Comparison of ENCODE assay signal across 11 mouse cellular contexts in the genomic region with DNA sequence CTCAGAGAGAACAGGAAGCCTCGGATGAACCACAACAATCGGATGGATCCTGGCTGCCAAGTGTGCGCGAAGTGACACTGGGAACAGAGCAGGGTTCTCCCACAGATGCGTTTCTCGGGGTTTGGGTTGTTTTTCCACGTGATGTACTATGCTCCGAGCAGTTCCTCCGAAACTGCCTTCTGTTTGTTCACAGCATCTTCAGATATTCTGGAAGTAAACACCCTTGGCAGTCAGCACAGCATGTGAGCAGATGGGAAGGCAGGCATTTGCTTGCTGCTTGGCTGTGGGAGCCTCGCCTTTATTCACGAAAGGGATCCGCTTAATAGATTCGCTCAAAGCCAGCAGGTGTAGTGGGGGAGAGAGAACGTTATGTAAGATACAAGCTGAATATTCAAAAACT. TPM values are rescaled to one million over a fixed set of nuclear protein-coding genes. Genes with fewer than 3 reads are reported as not detected.
DNase-seq lines count a peak whose midpoint lies in the region; ATAC-seq and TF ChIP-seq lines count a peak whose summit lies in the region.
"Had no signal": no experiment of that assay in that cellular context is flagged by ENCODE, and none has a peak within 500 bp of the region (broad histone marks: within the 10 kb centered on the region; RNA-seq: fewer than 3 reads in every experiment).

No protein-coding gene starts in this region.

- H3K27me3 ChIP-seq in midbrain, embryonic 14.5 days (ENCODE audit: control insufficient read depth, insufficient read depth, low read length), result no peaks in the 10 kb centered on the region
- H3K27me3 ChIP-seq in midbrain, embryonic 16.5 days (ENCODE audit: control insufficient read depth, insufficient read depth, low read depth, low read length), result no peaks in the 10 kb centered on the region
- no peaks in the 10 kb centered on the region for H3K27me3 ChIP-seq in forebrain, postnatal 0 days (ENCODE audit: insufficient read depth, low read length)
- H3K27me3 ChIP-seq: CH12.LX had no signal

- H3K4me2 ChIP-seq in midbrain, embryonic 14.5 days (ENCODE audit: low read length), result no peak overlapping the region
- no peak overlapping the region for H3K4me2 ChIP-seq in midbrain, embryonic 16.5 days (ENCODE audit: low read length)
- H3K4me2 ChIP-seq in forebrain, postnatal 0 days (ENCODE audit: low read depth), result peak overlapping the region; percentile 6; the same call in 1 of the 2 replicates

- WGBS in midbrain, embryonic 14.5 days, result 64% methylated on average over 14 of the region's 14 CpGs
- 56% methylated on average over 14 of the region's 14 CpGs for WGBS in midbrain, embryonic 16.5 days
- WGBS in forebrain, postnatal 0 days, result 33% methylated on average over 14 of the region's 14 CpGs

- TF ChIP-seq CTCF in forebrain, postnatal 0 days (IDR thresholded peaks at IDR 0.05; ENCODE audit: low read depth), result no peak

- no peak overlapping the region for H3K27ac ChIP-seq in midbrain, embryonic 14.5 days (replicated peaks; ENCODE audit: low read depth, low read length)
- no peak overlapping the region for H3K27ac ChIP-seq in midbrain, embryonic 16.5 days (ENCODE audit: low read length)
- H3K27ac ChIP-seq in forebrain, postnatal 0 days (ENCODE audit: low read depth, low read length), result no peak overlapping the region

- no peaks in the 10 kb centered on the region for H3K9me3 ChIP-seq in midbrain, embryonic 14.5 days (ENCODE audit: control insufficient read depth, low read length)
- no peaks in the 10 kb centered on the region for H3K9me3 ChIP-seq in midbrain, embryonic 16.5 days (replicated peaks; ENCODE audit: control insufficient read depth, low read length, poor library complexity, severe bottlenecking)
- H3K9me3 ChIP-seq in forebrain, postnatal 0 days (ENCODE audit: low read length), result 0 out of 2 replicates have a peak, but pooled peaks cover 5% of the 10 kb centered on the region

- H3K9ac ChIP-seq in midbrain, embryonic 14.5 days (replicated peaks; ENCODE audit: low read length), result no peak overlapping the region
- H3K9ac ChIP-seq in midbrain, embryonic 16.5 days (ENCODE audit: low read depth, low read length), result no peak overlapping the region
- H3K9ac ChIP-seq in forebrain, postnatal 0 days, result no peak overlapping the region
- H3K9ac ChIP-seq: liver, postnatal 0 days had no signal

- peak; percentile 10 for DNase-seq in midbrain, embryonic 14.5 days
- peak; percentile 82 for DNase-seq in forebrain, postnatal 0 days
- peak; percentile 64 to 67 for DNase-seq in layer of hippocampus, postnatal 36 days
- peak; percentile 13 for DNase-seq in right cerebral cortex, postnatal 4 days
- no peak for DNase-seq in urinary bladder, adult 18-20 months (ENCODE audit: low spot score in 2 of 2)
- no peak for DNase-seq in ovary, postnatal 36 days (ENCODE audit: low spot score)
- no peak for DNase-seq in urinary bladder, postnatal 14 days (ENCODE audit: low spot score)
- DNase-seq: heart, postnatal 36 days; liver, postnatal 0 days had no signal

- no peaks in the 10 kb centered on the region for H3K36me3 ChIP-seq in midbrain, embryonic 14.5 days (ENCODE audit: control insufficient read depth, insufficient read depth, low read length)
- H3K36me3 ChIP-seq in midbrain, embryonic 16.5 days (ENCODE audit: control insufficient read depth, insufficient read depth, low read length), result no peaks in the 10 kb centered on the region
- no peaks in the 10 kb centered on the region for H3K36me3 ChIP-seq in forebrain, postnatal 0 days (ENCODE audit: insufficient read depth)

- no peak overlapping the region for H3K4me3 ChIP-seq in midbrain, embryonic 14.5 days (replicated peaks; ENCODE audit: low read depth, low read length)
- no peak overlapping the region for H3K4me3 ChIP-seq in midbrain, embryonic 16.5 days (ENCODE audit: low read depth, low read length)
- H3K4me3 ChIP-seq in forebrain, postnatal 0 days (ENCODE audit: low read depth, low read length), result no peak overlapping the region

- H3K4me1 ChIP-seq in midbrain, embryonic 14.5 days (ENCODE audit: control insufficient read depth, insufficient read depth, low read length), result no peaks in the 10 kb centered on the region
- no peaks in the 10 kb centered on the region for H3K4me1 ChIP-seq in midbrain, embryonic 16.5 days (ENCODE audit: control insufficient read depth, insufficient read depth, low read length)
- no peaks in the 10 kb centered on the region for H3K4me1 ChIP-seq in forebrain, postnatal 0 days (ENCODE audit: insufficient read depth)

- no peak for ATAC-seq in midbrain, embryonic 14.5 days (ENCODE audit: low FRiP score, low TSS enrichment)
- no peak for ATAC-seq in midbrain, embryonic 16.5 days
- peak; percentile 94 for ATAC-seq in forebrain, postnatal 0 days
- ATAC-seq: liver, postnatal 0 days had no signal

RNA-seq across cellular contexts. Expression of gene Egr2, which starts 53.0 kb away (rescaled TPM):
- polyA plus RNA-seq in midbrain, embryonic 14.5 days (2014; fragmentation: Nextera tagmentation; extraction: Ambion mirVana), result 0.12 and 1.0 TPM in 2 replicates
- 0.45 and 0.68 TPM in 2 replicates for polyA plus RNA-seq in midbrain, embryonic 16.5 days (2015; fragmentation: Nextera tagmentation; extraction: Ambion mirVana)
- 1.3 and 2.5 TPM in 2 replicates for total RNA-seq in forebrain, postnatal 0 days (2014; rRNA removed)
- polyA plus RNA-seq in forebrain, postnatal 0 days (2015; fragmentation: Nextera tagmentation; extraction: Ambion mirVana), result 1.1 and 1.2 TPM in 2 replicates
- 1 to 10 TPM; 1.8 to 4.0 TPM for total RNA-seq in layer of hippocampus, postnatal 36 days (2021)

Comparison
In these comparisons a context has a peak if more than half of its experiments do, and no peak if none do; other contexts are left out.
1. DNase-seq: peak in midbrain, embryonic 14.5 days (single experiment), forebrain, postnatal 0 days (single experiment), layer of hippocampus, postnatal 36 days (2 of 2) and right cerebral cortex, postnatal 4 days (single experiment); none in urinary bladder, adult 18-20 months (0 of 2), ovary, postnatal 36 days (single experiment) and urinary bladder, postnatal 14 days (single experiment).